Mouse (Mus musculus) liver, embryonic 11.5 days (tissue): ENCODE measurements at regions not wholly inside any gene's neighbourhood (a gene's known extent, or its start where the extent isn't known, plus 50 kb on each side); places are given as distances from the start of the nearest gene placed in this dataset.

ENCODE experiments used
- ATAC-seq: fragments of 200-750 bp; cut with Nextera tagmentation; replicated peaks from 2 replicates; pipeline ENCODE4 v1.8.0; 2017; ENCODE audit warnings: moderate number of reproducible peaks, mild to moderate bottlenecking, moderate TSS enrichment, moderate library complexity; ENCODE audit not compliant: low FRiP score
- DNase-seq: peaks from one replicate; pipeline ENCODE4 v3.0.0-alpha.2; 2017; ENCODE audit warnings: low spot score
- H3K27ac ChIP-seq: fragments of 300-500 bp; sonication (generic); 2 replicates; pipeline ENCODE4 v1.5.1; 2014; ENCODE audit warnings: mild to moderate bottlenecking, low read depth, low read length, control low read depth
- H3K27me3 ChIP-seq: fragments of 300-500 bp; sonication (generic); replicated peaks from 2 replicates; pipeline ENCODE4 v1.6.1; 2014; ENCODE audit warnings: low read length, mixed read lengths; ENCODE audit not compliant: control insufficient read depth, insufficient read depth
- H3K36me3 ChIP-seq: fragments of 300-500 bp; sonication (generic); 2 replicates; pipeline ENCODE4 v1.6.1; 2014; ENCODE audit warnings: mild to moderate bottlenecking, low read length, moderate library complexity, mixed read lengths; ENCODE audit not compliant: control insufficient read depth, insufficient read depth
- H3K4me1 ChIP-seq: fragments of 300-500 bp; sonication (generic); replicated peaks from 2 replicates; pipeline ENCODE4 v1.6.1; 2014; ENCODE audit warnings: low read length, mixed read lengths; ENCODE audit not compliant: control insufficient read depth, insufficient read depth
- H3K4me2 ChIP-seq: fragments of 300-500 bp; sonication (generic); 2 replicates; pipeline ENCODE4 v1.6.1; 2014; ENCODE audit warnings: mild to moderate bottlenecking, control low read depth, moderate library complexity
- H3K4me3 ChIP-seq: fragments of 300-500 bp; sonication (generic); 2 replicates; pipeline ENCODE4 v1.5.1; 2014; ENCODE audit warnings: low read depth, low read length, control low read depth
- H3K9ac ChIP-seq: fragments of 300-500 bp; sonication (generic); 2 replicates; pipeline ENCODE4 v1.6.1; 2014; ENCODE audit warnings: low read depth, low read length, control low read depth
- H3K9me3 ChIP-seq: fragments of 300-500 bp; sonication (generic); 2 replicates; pipeline ENCODE4 v1.6.1; 2016; ENCODE audit warnings: low read length, inconsistent platforms, mixed read lengths; ENCODE audit not compliant: control insufficient read depth
- WGBS: fragments of 180-500 bp; shearing (Covaris S2); extraction: QIAGEN DNeasy Blood & Tissue Kit; methylation state at CpG from one replicate; pipeline ENCODE4 v1.1.7; 2014; 5-methylcytosine and 5-hydroxymethylcytosine counted together

GRCm38 (mm10) chr11:23120533-23121210 is 113.3 kb downstream of the Fam161a start:
- Histone ChIP-seq H3K9me3 (no peaks in the 10 kb centered on the region), H3K4me1 (no peaks in the 10 kb centered on the region), H3K27ac (no peak overlapping the region), H3K4me2 (no peak overlapping the region), H3K36me3 (no peaks in the 10 kb centered on the region), H3K4me3 (no peak overlapping the region), H3K9ac (no peak overlapping the region), H3K27me3 (no peaks in the 10 kb centered on the region)
- 82% methylated on average over 11 of the region's 11 CpGs for WGBS
- ATAC-seq (no peak), DNase-seq (no peak)

- no peak overlapping the region for H3K27ac ChIP-seq
- 3% methylated on average over 24 of the region's 25 CpGs for WGBS
- H3K4me2 ChIP-seq, result peak overlapping the region; percentile 72
- H3K4me1 ChIP-seq, result no peaks in the 10 kb centered on the region
- peak overlapping the region; percentile 43 for H3K4me3 ChIP-seq
- H3K9ac ChIP-seq, result no peak overlapping the region
- no peaks in the 10 kb centered on the region for H3K27me3 ChIP-seq
- no peaks in the 10 kb centered on the region for H3K36me3 ChIP-seq
- ATAC-seq (peak; percentile 99), DNase-seq (peak; percentile 72)
- H3K9me3 ChIP-seq, result no peaks in the 10 kb centered on the region
Observed at GRCm38 (mm10) chr11:23124198-23124951, 117.0 kb downstream of the Fam161a start.

GRCm38 (mm10) chr11:23131122-23131521 is 123.8 kb downstream of the Fam161a start:
- no peak for ATAC-seq
- WGBS, result 35% methylated on average over 1 of the region's 1 CpGs
- Histone ChIP-seq H3K9me3 (no peaks in the 10 kb centered on the region), H3K9ac (no peak overlapping the region), H3K4me1 (no peaks in the 10 kb centered on the region), H3K4me3 (no peak overlapping the region), H3K4me2 (no peak overlapping the region), H3K27ac (no peak overlapping the region), H3K27me3 (no peaks in the 10 kb centered on the region), H3K36me3 (no peaks in the 10 kb centered on the region)
- DNase-seq, result no peak

GRCm38 (mm10) chr11:23131632-23132031 is 124.2 kb upstream of the Xpo1 start:
- ATAC-seq (no peak), DNase-seq (no peak)
- no peak overlapping the region for H3K4me2 ChIP-seq
- no peaks in the 10 kb centered on the region for H3K4me1 ChIP-seq
- H3K9me3 ChIP-seq, result no peaks in the 10 kb centered on the region
- 54% methylated on average over 1 of the region's 1 CpGs for WGBS
- H3K27me3 ChIP-seq, result no peaks in the 10 kb centered on the region
- H3K9ac ChIP-seq, result no peak overlapping the region
- H3K36me3 ChIP-seq, result no peaks in the 10 kb centered on the region
- H3K27ac ChIP-seq, result no peak overlapping the region
- no peak overlapping the region for H3K4me3 ChIP-seq

GRCm38 (mm10) chr11:23140429-23141099 is 115.3 kb upstream of the Xpo1 start:
- DNase-seq (no peak), ATAC-seq (no peak)
- Histone ChIP-seq H3K9ac (no peak overlapping the region), H3K4me2 (no peak overlapping the region), H3K9me3 (no peaks in the 10 kb centered on the region), H3K4me3 (no peak overlapping the region), H3K4me1 (no peaks in the 10 kb centered on the region), H3K27me3 (no peaks in the 10 kb centered on the region), H3K36me3 (no peaks in the 10 kb centered on the region), H3K27ac (no peak overlapping the region)
- WGBS, result 73% methylated on average over 6 of the region's 6 CpGs

GRCm38 (mm10) chr11:23141100-23141837 is 114.6 kb upstream of the Xpo1 start:
- Histone ChIP-seq H3K27me3 (no peaks in the 10 kb centered on the region), H3K27ac (no peak overlapping the region), H3K4me2 (no peak overlapping the region), H3K9ac (no peak overlapping the region), H3K36me3 (no peaks in the 10 kb centered on the region), H3K4me3 (no peak overlapping the region), H3K4me1 (no peaks in the 10 kb centered on the region), H3K9me3 (no peaks in the 10 kb centered on the region)
- no peak for DNase-seq
- ATAC-seq, result no peak
- WGBS, result 73% methylated on average over 12 of the region's 12 CpGs

- 0 out of 2 replicates have a peak overlapping the region, but pooled peaks have one; percentile 19 for H3K27ac ChIP-seq
- no peaks in the 10 kb centered on the region for H3K36me3 ChIP-seq
- DNase-seq (no peak), ATAC-seq (peak; percentile 37; the same call in 1 of the 2 replicates)
- H3K4me1 ChIP-seq, result no peaks in the 10 kb centered on the region
- 79% methylated on average over 8 of the region's 8 CpGs for WGBS
- H3K9me3 ChIP-seq, result no peaks in the 10 kb centered on the region
- no peaks in the 10 kb centered on the region for H3K27me3 ChIP-seq
- H3K4me3 ChIP-seq, result no peak overlapping the region
- no peak overlapping the region for H3K9ac ChIP-seq
- peak overlapping the region; percentile 12; the same call in 1 of the 2 replicates for H3K4me2 ChIP-seq
Observed at GRCm38 (mm10) chr11:23148048-23148596, 107.7 kb upstream of the Xpo1 start.

GRCm38 (mm10) chr11:23149556-23150244 is 106.1 kb upstream of the Xpo1 start:
- DNase-seq (no peak), ATAC-seq (peak; percentile 37; the same call in 1 of the 2 replicates)
- H3K4me3 ChIP-seq, result no peak overlapping the region
- H3K9ac ChIP-seq, result no peak overlapping the region
- no peak overlapping the region for H3K27ac ChIP-seq
- H3K9me3 ChIP-seq, result no peaks in the 10 kb centered on the region
- no peak overlapping the region for H3K4me2 ChIP-seq
- no peaks in the 10 kb centered on the region for H3K4me1 ChIP-seq
- 62% methylated on average over 5 of the region's 5 CpGs for WGBS
- no peaks in the 10 kb centered on the region for H3K27me3 ChIP-seq
- H3K36me3 ChIP-seq, result no peaks in the 10 kb centered on the region
